Mouse (Mus musculus) heart, adult 2 months (tissue): Measurements from ENCODE around the gene Plppr1. TPM values are rescaled to one million over a fixed set of nuclear protein-coding genes. Genes with fewer than 3 reads are reported as not detected.

Experiments
- DNase-seq, 2 experiments: peaks; one replicate each; pipeline ENCODE4 v3.0.0; 2021
- H3K27ac ChIP-seq: fragments of 200-600 bp; 2 replicates; pipeline ENCODE4 v1.8.1; 2022
- H3K27me3 ChIP-seq: fragments of 200-500 bp; 2 replicates; pipeline ENCODE4 v1.6.1; 2012; ENCODE audit warnings: mild to moderate bottlenecking, low read length, inconsistent platforms, mixed read lengths; ENCODE audit not compliant: control insufficient read depth, insufficient read depth
- H3K36me3 ChIP-seq: fragments of 200-500 bp; 2 replicates; pipeline ENCODE4 v1.6.1; 2012; ENCODE audit warnings: low read length, inconsistent platforms; ENCODE audit not compliant: control insufficient read depth, insufficient read depth
- H3K4me1 ChIP-seq: fragments of 200-500 bp; 2 replicates; pipeline ENCODE4 v1.6.1; 2011; ENCODE audit warnings: low read length; ENCODE audit not compliant: control insufficient read depth, insufficient read depth
- H3K4me3 ChIP-seq: fragments of 200-600 bp; 2 replicates; pipeline ENCODE4 v1.8.1; 2022
- H3K79me2 ChIP-seq: fragments of 200-500 bp; replicated peaks from 2 replicates; pipeline ENCODE4 v1.6.1; 2012; ENCODE audit warnings: mild to moderate bottlenecking, inconsistent platforms, low read length, moderate library complexity, mixed read lengths; ENCODE audit not compliant: control insufficient read depth, insufficient read depth
- H3K9ac ChIP-seq: fragments of 200-500 bp; 2 replicates; pipeline ENCODE4 v1.6.1; 2012; ENCODE audit warnings: low read depth, mild to moderate bottlenecking, control low read depth, inconsistent platforms, low read length, mixed read lengths
- CTCF ChIP-seq: fragments of 200-600 bp; IDR thresholded peaks from 2 replicates; pipeline ENCODE4 v1.8.1; 2022; ENCODE audit warnings: antibody characterized with exemption, mild to moderate bottlenecking, moderate library complexity
- EP300 ChIP-seq: fragments of 200-500 bp; IDR thresholded peaks from 2 replicates; pipeline ENCODE4 v1.6.1; 2011; ENCODE audit warnings: low read depth, low read length, control low read depth; ENCODE audit not compliant: insufficient read depth
- POLR2A ChIP-seq: fragments of 200-500 bp; IDR thresholded peaks from 2 replicates; pipeline ENCODE4 v1.6.1; 2011; ENCODE audit warnings: mild to moderate bottlenecking, low read depth, low read length, control low read depth; ENCODE audit not compliant: insufficient read depth
- WGBS: fragments of 180-500 bp; shearing (Covaris S2); methylation state at CpG from one replicate; pipeline ENCODE4 v1.1.7; 2018; 5-methylcytosine and 5-hydroxymethylcytosine counted together
- intact Hi-C: fragments of 180-260 bp; cut with DNase I; formaldehyde crosslinking; loops from one replicate; pipeline ENCODE4 v1.15.1; 2025
- polyA plus RNA-seq: library from polyadenylated mRNA; depleted of rRNA; stranded (reverse); fragments of >200 nt; gene quantifications from 2 replicates; pipeline ENCODE4 v1.2.3, GENCODE M21; 2012
- total RNA-seq, 2 experiments: library from RNA; stranded (reverse); gene quantifications; 2 replicates each; pipeline ENCODE4 v1.2.3; 2021

Plppr1 gene
- total and polyA plus RNA-seq, 3 experiments = 0.05 TPM; not detected in 2

DNA sequence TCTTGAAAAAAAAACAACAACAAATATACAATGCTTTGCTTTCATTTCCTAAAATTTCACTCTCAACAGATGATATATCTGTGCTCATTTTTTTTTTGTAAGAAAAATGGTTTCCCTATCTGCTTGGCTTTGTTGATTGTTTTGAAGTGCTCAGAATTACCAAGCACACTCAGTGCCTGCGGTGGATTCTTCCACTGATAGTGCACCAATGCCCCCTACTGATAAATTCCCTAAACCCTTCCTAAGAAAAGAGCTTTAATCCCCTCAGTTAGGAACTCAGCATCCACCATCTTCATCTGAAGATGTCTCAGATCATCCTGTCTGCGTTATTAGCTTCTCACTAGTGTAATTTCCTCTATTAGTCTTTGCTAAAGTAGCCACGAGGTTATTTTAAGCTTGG, 192.2 kb downstream of the Plppr1 start:
- H3K27me3 ChIP-seq = no peaks in the 10 kb centered on the region
- H3K27ac ChIP-seq = no peak overlapping the region
- no peaks in the 10 kb centered on the region for H3K36me3 ChIP-seq
- no peak overlapping the region for H3K9ac ChIP-seq
- no peak overlapping the region for H3K4me3 ChIP-seq
- no peak for TF ChIP-seq EP300
- peak; percentile 56 for TF ChIP-seq CTCF
- no peaks in the 10 kb centered on the region for H3K4me1 ChIP-seq
- H3K79me2 ChIP-seq = no peaks in the 10 kb centered on the region
- 22% methylated on average over 3 of the region's 3 CpGs for WGBS
- intact Hi-C loops = loop anchor here (2.0 kb wide), 1 partner anchor 472 kb away; no protein-coding TSS in a partner anchor
- no peak for DNase-seq

DNA sequence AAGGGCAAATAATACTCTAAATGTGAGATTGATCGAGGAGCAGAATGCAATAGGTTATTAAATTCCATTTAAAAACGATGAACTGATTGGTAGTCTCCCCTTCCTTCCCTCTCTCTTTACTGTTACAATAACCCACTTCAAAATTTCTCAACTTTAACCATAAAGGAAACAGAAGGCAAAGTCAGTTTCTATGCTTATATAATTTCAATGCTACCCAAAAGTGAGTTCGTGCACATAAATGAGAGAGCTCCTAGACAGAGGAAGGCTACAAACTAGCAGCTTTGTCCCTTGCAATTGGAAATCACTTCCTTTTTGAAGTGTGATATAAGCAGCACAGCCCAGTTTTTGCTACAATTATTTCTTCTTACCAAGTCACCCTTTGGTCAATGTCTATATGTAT, 193.1 kb downstream of the Plppr1 start:
- Histone ChIP-seq H3K79me2 (no peaks in the 10 kb centered on the region), H3K4me3 (no peak overlapping the region), H3K36me3 (no peaks in the 10 kb centered on the region), H3K27me3 (no peaks in the 10 kb centered on the region), H3K27ac (no peak overlapping the region), H3K4me1 (no peaks in the 10 kb centered on the region), H3K9ac (no peak overlapping the region)
- TF ChIP-seq EP300 (no peak), POLR2A (no peak), CTCF (no peak)
- WGBS = 75% methylated on average over 3 of the region's 3 CpGs
- intact Hi-C loops = no loop called here
- no peak for DNase-seq

- TF ChIP-seq EP300 = no peak
- no peak for TF ChIP-seq CTCF
- no peak for TF ChIP-seq POLR2A
- WGBS = 92% methylated on average over 5 of the region's 5 CpGs
Measured at GRCm38 (mm10) chr4:49278515-49278914, 219.4 kb downstream of the Plppr1 start.

GRCm38 (mm10) chr4:49284692-49285291, 225.7 kb downstream of the Plppr1 start:
- Histone ChIP-seq H3K4me1 (0 out of 2 replicates have a peak, but pooled peaks cover 1% of the 10 kb centered on the region), H3K27me3 (no peaks in the 10 kb centered on the region), H3K9ac (no peak overlapping the region), H3K79me2 (no peaks in the 10 kb centered on the region), H3K27ac (no peak overlapping the region), H3K4me3 (no peak overlapping the region), H3K36me3 (no peaks in the 10 kb centered on the region)
- intact Hi-C loops = no loop called here
- DNase-seq = no peak
- no peak for TF ChIP-seq POLR2A
- no peak for TF ChIP-seq CTCF
- TF ChIP-seq EP300 = no peak
- WGBS = 88% methylated on average over 15 of the region's 15 CpGs

More at GRCm38 (mm10) chr4:49278515-49278914, 219.4 kb downstream of the Plppr1 start:
- Histone ChIP-seq H3K27ac (no peak overlapping the region), H3K4me3 (no peak overlapping the region), H3K79me2 (no peaks in the 10 kb centered on the region), H3K4me1 (0 out of 2 replicates have a peak, but pooled peaks cover 1% of the 10 kb centered on the region), H3K36me3 (no peaks in the 10 kb centered on the region), H3K9ac (no peak overlapping the region), H3K27me3 (no peaks in the 10 kb centered on the region)
- no peak for DNase-seq
- intact Hi-C loops = no loop called here

DNA sequence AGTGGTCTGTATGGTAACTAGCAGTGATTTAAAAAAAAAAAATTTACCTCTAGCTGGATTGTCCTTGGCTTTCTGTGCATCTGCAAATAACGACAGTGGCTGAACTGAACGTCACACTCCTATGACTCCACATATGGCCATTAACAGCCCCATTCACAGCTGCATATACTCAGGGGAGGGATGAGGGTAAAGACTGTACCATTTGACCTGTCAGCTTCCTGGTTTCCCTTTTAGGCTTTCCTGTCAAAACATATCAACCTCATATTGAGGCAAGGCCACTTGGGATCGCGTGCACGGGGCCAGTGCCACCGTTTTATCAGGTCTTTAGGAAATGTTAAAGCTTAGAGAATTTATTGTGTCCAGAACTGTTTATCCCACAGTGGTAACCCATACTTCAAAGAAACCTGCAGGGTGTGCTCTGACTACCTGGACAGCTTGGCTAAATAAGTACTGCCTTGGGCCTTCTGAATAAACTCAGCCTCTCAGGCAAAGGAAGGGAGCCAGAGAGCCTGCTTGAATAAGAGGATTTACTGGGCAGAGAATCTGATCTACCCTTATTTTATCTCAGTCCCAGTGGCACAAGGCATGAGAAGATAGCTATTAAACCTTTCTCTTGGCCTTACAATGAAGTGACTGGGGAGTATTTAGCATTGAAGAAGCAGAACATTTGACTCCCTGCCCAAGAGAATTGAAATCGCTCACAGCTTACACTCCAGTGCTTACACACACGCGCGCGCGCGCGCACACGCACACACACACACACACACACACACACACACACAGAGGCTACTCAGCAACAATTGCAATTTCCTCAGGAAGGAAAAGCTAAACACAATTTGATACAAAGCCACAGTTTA, 226.5 kb downstream of the Plppr1 start:
- 52% methylated on average over 15 of the region's 15 CpGs for WGBS
- Histone ChIP-seq H3K36me3 (no peaks in the 10 kb centered on the region), H3K4me3 (no peak overlapping the region), H3K9ac (no peak overlapping the region), H3K27ac (no peak overlapping the region), H3K4me1 (0 out of 2 replicates have a peak, but pooled peaks cover 1% of the 10 kb centered on the region), H3K27me3 (no peaks in the 10 kb centered on the region), H3K79me2 (no peaks in the 10 kb centered on the region)
- intact Hi-C loops = no loop called here
- DNase-seq = no peak
- no peak for TF ChIP-seq POLR2A
- no peak for TF ChIP-seq EP300
- no peak for TF ChIP-seq CTCF

GRCm38 (mm10) chr4:49286197-49286492, 227.1 kb downstream of the Plppr1 start:
- intact Hi-C loops = no loop called here
- Histone ChIP-seq H3K36me3 (no peaks in the 10 kb centered on the region), H3K27ac (no peak overlapping the region), H3K27me3 (no peaks in the 10 kb centered on the region), H3K4me3 (no peak overlapping the region), H3K79me2 (no peaks in the 10 kb centered on the region), H3K4me1 (0 out of 2 replicates have a peak, but pooled peaks cover 1% of the 10 kb centered on the region), H3K9ac (no peak overlapping the region)
- 42% methylated on average over 4 of the region's 4 CpGs for WGBS
- DNase-seq = no peak
- TF ChIP-seq POLR2A (no peak), EP300 (no peak), CTCF (no peak)
